Mouse (Mus musculus): ENCODE results near the gene Hspd1.
"Not testable (repeated sequence)": the region's sequence is repeated elsewhere in the genome, so short reads cannot be mapped to it uniquely, and the experiment has no call there.

Hspd1 gene

DNA sequence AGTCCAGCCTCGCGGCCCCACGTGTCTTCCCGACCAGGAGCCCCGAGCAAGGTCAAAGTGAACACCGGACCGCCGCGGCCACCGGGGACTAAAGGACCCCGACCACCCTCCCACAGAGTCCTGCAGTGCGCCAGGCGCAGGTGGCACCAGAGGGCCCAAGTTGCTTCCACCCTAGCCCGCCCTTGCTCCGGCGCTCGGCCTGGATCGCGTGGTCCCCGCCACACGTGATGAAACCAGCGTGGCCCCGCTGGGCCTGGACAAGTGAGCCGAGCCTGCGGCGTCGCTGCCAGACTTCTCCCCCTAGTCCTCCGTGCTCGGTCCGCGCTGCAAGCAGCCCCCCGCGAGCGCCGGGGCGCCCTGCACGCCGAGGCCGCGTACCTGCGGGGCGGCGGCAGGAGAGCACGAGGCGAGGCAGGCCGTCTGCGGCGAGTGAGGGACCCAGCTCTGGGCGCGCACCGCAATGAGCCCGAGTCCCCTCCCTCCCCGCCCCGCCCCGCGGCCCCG lies 590 bp downstream of the Hspd1 start:
- DNase-seq (ENCODE audit: low read depth, low spot score): no peak

DNA sequence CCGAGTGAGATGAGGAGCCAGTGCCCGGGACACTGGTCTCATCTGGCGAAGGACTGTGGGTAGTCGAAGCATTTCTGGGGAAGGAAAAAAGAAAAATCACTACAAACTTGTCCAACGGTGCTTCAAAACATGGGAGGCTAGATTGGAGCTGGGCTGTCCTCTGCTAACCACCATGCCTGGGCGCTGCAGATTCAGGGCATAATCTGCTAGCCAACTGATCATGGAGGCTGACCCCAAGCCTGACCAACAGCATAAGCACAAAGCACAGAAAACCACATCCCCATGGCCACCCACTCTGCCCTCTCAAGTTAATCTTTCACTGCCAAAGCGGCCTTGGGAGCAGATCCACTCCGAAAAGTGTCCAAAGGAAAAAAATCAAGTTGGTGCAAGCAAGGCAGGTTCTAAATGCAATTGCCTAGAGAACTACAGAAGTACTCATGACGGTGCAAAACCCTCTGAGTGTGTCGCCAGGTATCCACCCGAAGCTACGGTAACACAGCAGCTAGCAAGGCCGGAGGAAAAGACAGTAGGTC lies 1.1 kb downstream of the Hspd1 start:
- DNase-seq (ENCODE audit: low read depth, low spot score): no peak

DNA sequence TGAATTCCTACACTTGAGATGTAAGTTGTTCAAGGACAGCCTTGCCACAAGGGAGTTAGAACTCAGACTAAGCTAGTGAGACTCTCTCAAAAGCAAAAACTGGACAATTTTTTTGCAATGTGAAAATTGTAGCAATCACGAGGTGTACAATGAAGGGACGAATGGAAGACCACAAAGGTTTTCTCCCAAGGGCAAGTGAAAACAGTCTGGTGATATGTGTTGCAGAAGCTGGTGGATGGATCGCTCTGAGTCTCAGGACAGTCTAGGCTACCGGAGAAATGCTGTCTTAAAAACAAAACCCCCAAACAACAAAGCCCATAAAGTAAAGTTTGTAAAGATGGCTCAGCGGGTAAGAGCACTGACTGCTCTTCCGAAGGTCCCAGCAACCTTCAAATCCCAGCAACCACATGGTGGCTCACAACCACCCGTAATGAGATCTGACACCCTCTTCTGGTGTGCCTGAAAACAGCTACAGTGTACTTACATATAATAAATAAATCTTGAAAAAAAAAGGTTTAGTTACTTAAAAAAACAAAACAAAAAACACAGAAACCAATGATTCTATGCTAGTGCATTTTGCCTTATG lies 2.2 kb downstream of the Hspd1 start:
- no peak for DNase-seq (ENCODE audit: low read depth, low spot score)

DNA sequence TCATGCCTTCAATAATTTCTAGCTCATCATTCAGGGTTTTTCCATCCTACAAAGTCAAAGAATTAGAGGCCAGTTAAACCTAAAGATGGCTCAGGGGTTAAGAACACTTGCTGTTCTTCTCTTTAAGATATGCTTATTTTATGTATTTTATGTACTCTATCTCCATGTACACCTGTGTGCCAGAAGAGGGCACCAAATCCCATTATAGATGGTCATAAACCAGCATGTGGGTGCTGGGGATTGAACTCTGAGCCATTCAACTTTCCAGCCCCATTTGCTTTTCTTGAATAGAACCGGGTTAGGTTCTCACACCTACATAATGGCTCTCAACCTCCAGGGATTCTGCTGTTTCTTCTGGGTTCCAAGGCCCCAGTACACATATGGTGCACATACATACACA lies 5.9 kb downstream of the Hspd1 start:
- no peak for DNase-seq (ENCODE audit: low read depth, low spot score)

DNA sequence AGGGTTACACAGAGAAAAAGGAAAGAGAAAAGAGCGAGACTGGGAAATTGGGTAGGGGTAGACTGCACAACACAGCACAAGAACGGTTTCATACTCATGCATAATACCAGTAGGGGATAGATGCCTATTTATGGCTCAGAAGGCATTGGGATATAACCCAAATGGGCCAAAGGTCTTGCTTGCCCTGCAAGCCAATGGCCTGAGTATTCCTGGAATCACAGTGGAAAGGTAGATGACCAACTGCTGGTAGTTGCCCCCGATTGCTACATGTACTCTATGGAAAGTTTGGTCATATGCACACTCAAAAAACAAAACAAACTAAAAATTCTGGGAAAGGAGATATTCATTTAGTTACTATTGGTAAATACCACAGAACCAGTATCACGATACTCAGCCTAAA lies 8.4 kb downstream of the Hspd1 start:
- DNase-seq (ENCODE audit: low read depth, low spot score): no peak

DNA sequence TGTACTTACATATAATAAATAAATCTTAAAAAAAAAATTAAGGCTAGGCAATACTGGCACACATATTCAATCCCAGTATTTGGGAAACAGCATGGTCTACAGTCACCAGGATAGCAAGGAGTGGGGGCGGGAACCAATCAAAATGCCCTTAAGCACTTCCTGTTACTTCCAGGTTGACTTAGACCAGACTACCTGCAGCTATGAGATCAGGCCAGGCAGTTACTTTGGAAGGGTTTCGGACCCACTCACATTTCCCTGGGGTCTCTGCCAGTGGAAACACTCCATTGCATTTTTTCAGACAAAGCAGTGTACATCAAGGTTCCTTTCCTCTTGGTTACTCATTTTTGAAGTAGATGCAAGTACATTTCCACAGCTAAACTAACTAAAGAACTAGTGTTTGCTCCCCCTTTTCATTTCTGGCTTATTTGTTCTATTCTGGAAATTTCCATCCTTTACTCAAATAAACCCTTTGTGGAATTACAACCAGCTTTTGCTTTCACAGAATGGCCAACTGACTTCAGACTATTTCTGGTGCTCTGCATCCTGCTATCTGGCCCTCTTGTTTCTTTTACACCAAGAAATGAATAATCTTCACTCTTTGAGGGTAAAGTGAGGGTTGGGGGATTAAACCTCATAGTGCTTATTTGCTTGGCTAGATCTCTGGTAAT lies 11.1 kb downstream of the Hspd1 start:
- no peak for DNase-seq (ENCODE audit: low read depth, low spot score)

DNA sequence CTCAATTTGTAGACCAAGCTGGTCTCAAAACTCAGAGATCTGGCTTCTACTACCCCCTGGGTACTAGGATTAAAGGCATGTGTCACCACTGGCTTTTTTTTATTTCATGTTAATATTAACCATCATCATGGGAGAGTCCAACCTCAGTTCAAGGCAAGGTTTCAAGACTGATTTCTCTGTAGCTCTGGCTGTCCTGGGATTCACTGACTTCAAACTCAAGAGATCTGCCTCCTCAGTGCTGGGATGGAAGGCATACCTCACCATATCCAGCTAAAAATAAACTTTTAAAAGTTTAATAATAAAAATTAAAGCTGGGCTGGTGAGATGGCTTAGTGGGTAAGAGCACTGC lies 11.7 kb downstream of the Hspd1 start:
- no peak for DNase-seq (ENCODE audit: low read depth, low spot score)

DNA sequence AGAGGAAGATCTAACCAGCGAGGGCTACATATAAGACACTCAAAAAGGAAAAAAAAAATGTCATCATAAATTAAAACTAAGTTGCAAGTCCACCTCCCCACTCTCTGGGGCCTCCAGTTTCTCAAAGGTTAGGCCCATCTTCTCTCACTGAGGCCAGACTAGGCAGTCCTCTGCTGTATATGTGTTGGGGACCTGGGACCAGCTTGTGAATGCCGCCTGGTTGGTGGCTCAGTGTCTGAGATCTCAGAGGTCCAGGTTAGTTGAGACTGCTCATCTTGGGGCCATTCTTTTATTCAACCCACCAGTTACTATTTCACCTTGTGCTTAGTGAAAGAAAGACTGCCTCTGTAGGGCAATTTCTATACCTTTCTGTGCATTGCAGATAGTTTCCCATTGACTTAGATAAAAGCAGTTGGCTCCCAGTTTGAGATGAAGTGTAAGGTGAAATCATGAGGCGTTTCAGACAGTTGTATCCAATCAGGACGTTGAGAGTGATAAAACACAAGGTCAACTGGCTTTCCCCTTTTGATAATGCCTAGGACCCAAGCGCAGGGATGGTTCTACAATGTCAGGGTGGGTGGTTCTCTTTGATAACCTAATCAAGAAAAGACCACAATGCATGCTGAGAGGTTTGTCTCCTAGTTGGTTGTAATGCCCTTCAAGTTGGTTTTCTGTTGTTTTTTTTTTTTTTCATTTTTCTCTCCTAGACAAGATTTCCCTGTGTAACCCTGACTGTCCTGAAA lies 12.2 kb downstream of the Hspd1 start:
- no peak for DNase-seq (ENCODE audit: low read depth, low spot score)

DNA sequence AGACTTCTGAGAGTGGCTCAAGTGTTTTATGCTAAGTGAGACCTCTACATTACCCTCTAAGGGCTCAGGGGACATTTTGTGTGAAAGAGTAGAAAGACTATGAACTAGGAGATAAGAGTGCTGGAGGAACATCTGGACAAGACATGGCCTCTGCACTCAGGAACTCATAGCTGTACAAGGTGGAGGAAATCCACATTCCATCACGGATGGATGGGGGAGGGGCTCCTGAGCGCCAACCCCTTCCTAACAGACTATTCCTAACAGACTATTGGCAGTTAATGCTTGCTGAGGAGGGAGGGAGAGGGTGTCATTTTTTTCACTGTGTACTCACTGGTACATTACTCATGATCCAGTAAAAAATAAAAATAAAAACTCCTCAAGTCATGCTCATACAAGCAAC lies 13.3 kb downstream of the Hspd1 start:
- DNase-seq (ENCODE audit: low read depth, low spot score): no peak

DNA sequence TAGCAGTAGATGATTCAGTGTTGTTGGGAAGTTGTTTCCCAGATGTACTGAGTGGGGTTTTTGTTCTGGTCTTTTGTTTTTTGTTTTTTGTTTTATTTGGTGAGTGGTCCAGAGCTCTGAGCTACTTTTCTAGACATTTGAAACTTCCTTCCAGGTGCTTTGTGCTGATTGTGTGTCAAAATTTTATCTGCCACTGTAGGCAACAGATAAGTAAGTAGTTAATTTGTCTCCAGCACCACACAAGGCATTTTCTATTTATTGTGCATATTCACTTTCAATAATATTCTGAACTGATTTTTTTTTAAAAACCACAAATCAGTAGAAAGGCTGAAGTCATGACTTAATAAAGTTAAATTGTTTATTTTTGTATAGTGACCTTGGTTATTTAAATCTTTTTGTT lies 15.7 kb downstream of the Hspd1 start:
- DNase-seq (ENCODE audit: low read depth, low spot score): not testable (repeated sequence)

DNA sequence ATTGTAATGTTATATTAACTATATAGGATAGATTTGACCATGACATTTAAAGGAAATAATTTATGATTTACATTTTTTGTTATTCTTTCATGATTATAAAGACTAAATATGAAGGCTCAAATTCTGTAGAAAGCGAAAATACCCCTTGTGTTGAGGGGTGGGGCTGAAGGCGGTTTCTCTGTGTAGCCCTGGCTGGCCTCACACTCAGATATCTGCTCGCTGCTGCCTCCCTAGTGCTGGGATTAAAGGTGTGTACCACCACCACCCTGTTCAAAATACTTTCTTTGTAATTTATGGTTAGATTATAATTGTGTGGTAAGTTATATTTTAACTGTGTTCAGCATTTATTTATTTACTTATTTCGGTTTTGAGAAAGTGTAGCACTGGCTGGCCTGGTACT lies 26.3 kb downstream of the Hspd1 start:
- DNase-seq (ENCODE audit: low read depth, low spot score): no peak

DNA sequence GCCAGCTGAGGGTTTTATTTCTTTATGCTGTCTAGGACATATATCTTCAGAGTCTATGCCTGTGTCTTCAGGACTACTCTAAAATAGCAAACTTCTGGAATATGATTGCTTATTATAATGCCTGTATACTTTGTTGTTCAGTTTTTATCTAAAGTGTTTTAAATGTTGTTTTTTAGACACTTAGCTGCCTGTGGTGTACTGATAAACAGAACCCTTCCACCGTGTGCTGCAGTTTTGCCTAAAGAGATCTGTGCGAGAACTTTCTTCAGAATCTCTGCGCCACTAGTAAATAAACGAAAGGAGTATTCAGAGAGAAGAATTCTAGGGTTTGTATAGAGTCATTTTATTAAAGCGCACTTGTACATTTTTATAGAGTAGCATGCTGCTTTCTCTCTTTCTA lies 26.9 kb downstream of the Hspd1 start:
- no peak for DNase-seq (ENCODE audit: low read depth, low spot score)

DNA sequence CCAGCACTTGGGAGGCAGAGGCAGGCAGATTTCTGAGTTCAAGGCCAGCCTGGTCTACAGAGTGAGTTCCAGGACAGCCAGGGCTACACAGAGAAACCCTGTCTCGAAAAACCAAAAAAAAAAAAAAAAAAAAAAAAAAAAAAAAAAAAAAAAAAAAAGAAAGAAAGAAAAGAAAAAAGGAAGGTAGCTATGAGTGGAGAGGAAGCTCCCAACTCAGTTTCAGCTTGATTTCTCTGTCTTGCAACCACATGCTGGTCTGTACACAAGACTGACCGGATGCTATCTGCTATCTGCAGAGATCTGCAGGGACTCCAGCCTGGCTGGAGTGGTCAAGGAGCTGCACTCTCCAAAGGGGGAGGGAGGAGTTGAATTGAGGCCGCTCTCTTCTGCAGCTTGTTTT lies 29.7 kb downstream of the Hspd1 start:
- not testable (repeated sequence) for DNase-seq (ENCODE audit: low read depth, low spot score)

DNA sequence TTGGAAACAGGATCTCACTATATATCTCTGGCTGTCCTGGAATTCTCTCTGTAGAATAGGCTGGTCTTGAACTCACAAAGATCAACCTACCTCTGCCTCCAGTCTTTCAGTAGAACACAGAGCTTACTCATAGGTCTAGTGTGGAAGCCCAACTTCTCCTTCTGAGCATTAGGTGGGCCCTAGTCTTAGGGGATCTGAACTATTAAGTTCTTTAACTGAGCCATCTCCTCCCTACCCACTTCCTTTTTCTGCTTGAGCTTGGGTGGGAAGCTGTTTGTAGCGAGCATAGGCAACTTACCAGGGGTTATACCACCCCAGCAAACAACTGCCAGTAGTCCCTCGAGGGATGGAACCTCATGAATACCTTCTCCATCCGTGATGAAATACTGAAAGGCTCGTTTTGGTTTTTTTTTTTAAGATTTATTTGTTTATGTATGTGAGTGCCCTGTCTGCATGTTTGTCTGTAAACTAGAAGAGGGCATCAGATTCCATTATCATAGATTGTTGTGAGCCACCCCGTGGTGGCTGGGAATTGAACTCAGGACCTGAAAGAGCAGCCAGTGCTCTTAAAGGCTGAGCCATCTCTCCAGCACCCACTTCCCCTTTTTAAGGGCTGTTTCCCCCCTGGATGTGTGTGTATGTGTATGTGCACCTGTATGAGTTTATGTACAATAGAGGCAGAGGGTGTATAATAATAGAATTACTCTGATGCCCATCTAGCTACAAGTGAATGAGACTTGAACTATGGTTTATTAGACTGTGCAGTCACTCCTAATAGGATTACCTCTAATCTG lies 32.5 kb downstream of the Hspd1 start:
- DNase-seq (ENCODE audit: low read depth, low spot score): no peak

DNA sequence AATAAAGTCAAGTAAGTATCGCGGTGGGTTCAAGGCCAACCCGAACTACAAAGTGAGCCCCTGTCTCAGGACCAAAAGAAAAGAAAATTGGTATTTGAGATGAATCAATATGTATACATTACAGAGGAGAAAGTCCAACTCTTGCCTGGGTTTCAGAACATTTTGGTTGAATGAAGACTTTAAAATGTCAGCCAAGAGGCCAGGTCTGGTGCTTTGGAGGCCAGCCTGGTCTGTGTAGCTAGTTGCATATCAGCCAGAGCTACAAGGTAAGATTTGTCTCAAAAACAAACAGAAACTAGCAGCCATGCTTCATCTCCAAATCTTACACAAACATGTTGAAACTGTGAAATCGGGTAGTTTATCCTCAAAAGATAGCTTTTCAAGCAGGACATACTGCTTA lies 34.4 kb downstream of the Hspd1 start:
- no peak for DNase-seq (ENCODE audit: low read depth, low spot score)

DNA sequence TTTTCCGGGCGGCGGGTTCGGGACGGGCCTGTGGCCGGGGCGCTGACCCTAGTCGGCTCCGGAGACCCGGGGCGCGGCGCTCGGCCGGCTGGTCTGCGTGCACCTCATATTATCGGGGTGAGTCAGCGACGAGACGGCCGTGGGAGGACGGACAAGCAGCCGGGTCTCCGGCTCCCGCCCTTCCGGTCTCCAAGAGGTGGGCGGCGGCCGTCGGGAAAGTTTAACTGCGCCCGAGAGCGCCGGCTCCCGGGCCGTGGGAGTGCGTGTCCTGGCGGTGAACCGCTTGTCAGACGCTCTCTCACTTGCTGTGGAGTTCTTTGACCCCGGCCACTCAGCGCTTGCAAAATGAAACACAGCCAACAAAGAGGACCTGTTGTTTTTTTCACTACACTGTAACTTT lies 35.0 kb downstream of the Hspd1 start:
- DNase-seq (ENCODE audit: low read depth, low spot score): peak; percentile 35

DNA sequence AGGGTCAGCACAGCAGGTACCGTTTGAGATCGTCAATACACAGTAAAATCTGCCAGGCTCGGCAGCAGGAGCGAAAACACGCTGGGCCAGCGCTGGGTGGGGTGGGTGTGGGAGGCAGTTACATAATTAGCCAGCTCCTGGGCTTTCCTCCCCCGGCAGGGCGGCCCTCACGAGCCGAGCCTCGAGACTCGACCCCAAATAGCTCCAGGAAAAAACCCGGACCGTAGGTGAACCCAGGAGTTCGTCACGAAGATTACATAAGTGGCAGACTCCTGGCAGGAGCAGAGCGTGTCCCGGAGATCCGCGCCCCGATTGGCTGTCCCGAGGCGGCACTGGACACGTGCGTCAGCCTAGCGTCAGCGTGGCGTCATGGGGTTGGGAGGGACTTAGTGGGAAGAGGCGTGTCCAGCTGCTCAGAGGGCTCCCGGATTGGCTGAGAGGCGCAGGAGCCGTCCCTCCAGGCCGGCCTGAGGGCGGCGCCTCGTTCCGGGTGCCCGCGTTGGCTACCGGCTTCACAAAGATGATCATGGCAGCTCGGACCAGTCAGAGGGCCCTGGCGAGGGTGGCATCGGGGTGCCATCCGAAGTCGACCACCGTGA lies 35.6 kb downstream of the Hspd1 start, which contains the start of gene Coq10b:
Gene Coq10b (plus strand): TSS at position 416 of the 599 bp plus-strand sequence.
- DNase-seq (ENCODE audit: low read depth, low spot score): peak; percentile 98

DNA sequence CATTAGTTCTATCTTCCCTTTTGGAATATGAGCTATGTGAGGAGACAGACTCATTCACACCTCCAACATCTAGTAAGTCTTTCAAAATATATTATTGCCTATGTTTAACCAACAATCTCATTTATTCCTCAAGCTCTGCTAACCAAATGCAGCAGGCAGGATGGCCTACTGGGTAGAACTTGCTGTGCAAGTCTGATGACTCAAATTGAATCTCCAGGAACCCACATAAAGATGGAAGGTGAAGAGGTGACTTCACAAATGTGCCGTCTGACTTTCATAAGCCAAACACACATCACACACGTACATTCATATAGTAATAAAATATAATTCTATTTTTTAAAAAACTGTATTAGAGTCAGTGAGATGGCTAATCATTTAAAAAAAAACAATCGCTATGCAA lies 36.4 kb downstream of the Hspd1 start:
- no peak for DNase-seq (ENCODE audit: low read depth, low spot score)

DNA sequence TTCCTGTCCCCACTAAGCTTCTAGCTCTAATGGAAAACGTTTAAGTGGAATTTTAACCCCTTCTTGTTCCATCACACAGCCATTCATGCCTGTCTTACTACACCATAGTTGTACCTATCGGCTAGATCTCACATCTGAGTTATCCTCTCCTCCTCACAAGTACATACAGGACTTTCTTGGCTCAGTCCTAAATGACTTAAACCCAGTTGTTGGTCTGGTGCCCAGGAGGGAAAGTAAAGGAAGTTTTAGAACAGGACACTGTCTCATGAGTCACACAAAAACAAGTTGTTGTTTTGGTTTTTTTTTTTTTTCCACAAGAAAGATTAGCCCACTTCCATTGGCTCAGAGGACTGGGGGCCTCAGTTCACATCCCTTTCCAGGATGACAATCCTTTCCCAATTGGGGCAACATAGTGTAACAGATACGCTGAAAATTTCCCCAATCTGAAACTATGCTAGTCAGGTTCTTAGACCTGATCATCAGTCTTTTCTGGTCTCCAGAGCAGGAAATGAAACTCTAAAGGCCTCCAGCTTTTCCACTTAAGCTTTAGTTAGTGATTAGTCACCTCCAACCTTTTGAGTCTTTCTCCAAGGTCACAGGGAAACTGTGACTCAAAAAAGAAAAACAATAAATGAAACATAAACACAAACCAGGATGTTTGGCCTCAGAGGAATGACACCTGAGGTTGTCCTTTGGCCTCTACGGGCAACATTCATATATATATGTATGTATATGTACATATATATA lies 39.0 kb downstream of the Hspd1 start:
- no peak for DNase-seq (ENCODE audit: low read depth, low spot score)

DNA sequence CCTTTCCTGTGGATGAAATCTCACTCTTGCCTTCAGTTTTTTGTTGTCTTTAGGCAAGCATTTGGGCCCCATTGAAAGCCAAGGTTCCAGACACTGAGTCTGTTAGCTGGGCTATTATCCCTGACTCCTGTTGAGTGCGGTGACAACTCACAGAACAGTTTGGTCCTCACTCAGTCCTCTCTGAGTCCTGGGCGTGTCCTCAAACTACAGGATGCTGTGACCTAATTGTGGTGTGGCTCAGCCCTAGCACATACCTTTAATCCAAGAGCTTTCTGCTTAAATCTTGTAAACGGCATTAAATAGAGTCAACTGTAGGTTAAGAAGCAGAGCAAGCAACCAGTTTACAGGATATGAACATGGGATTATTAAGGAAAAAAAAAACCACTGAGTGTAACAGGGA lies 44.9 kb downstream of the Hspd1 start:
- DNase-seq (ENCODE audit: low read depth, low spot score): no peak

DNA sequence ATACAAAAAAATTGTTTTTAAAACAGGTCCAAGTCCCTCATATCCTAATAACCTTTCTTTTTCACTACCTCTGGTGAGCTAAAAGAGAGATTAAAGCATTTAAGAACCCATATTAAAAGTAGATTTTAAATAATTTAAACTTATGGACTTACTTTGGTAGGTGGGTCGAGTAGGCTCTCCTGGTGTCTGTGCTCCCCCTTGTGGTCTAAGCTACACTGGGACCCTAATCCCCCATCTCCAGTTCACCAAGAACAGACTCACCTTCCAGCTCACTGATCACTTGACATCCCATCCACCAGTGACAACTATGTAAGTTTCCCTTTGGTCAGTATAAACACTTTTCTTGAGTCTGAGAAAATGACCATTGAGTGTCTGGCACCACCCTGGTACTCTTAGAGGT lies 45.8 kb downstream of the Hspd1 start:
- DNase-seq (ENCODE audit: low read depth, low spot score): no peak

Data from forelimb bud, embryonic 11.5 days (tissue).